Mouse (Mus musculus) CH12.LX (cell line): Measurements from ENCODE around the gene Rilpl1. TPM values are rescaled to one million over a fixed set of nuclear protein-coding genes. Genes with fewer than 3 reads are reported as not detected.

Experiments used
- DNase-seq: peaks from one replicate; pipeline ENCODE4 v3.0.0-alpha.2; 2013; ENCODE audit errors: extremely low read depth
- H3K27ac ChIP-seq: 2 replicates; pipeline ENCODE4 v1.5.1; 2012; ENCODE audit warnings: low read depth, mild to moderate bottlenecking, control low read depth, moderate library complexity; ENCODE audit not compliant: insufficient read depth
- H3K27me3 ChIP-seq: replicated peaks from 2 replicates; pipeline ENCODE3; 2012; ENCODE audit warnings: inconsistent platforms
- H3K36me3 ChIP-seq, 2 experiments: replicated peaks in 1 of 2; 2 replicates each; pipeline versions ENCODE3 to v1.6.1; 2012; ENCODE audit warnings: inconsistent platforms in 1 of 2, low read length in 1 of 2, mild to moderate bottlenecking in 1 of 2, mixed read lengths in 1 of 2, moderate library complexity in 1 of 2; ENCODE audit not compliant: control insufficient read depth in 1 of 2, insufficient read depth in 1 of 2
- H3K4me1 ChIP-seq, 2 experiments: 2 replicates each; pipeline ENCODE4 v1.6.1; 2012; ENCODE audit warnings: inconsistent platforms in 1 of 2, moderate library complexity in 1 of 2; ENCODE audit not compliant: insufficient read depth in 2 of 2, control insufficient read depth in 1 of 2
- H3K4me2 ChIP-seq: 2 replicates; pipeline ENCODE4 v1.6.1; 2012; ENCODE audit warnings: low read depth, mild to moderate bottlenecking, control low read depth; ENCODE audit not compliant: poor library complexity, insufficient read depth, severe bottlenecking
- H3K4me3 ChIP-seq, 3 experiments: fragments of 150-350 bp in 1 of 3; sonication (generic) in 1 of 3; replicated peaks in 1 of 3; 2 replicates each; pipeline versions ENCODE3 to v1.5.1; 2011 to 2012; ENCODE audit warnings: low read depth in 2 of 3, low read length in 2 of 3, mild to moderate bottlenecking in 2 of 3, moderate library complexity in 2 of 3, control low read depth in 1 of 3, improper control_type of control experiment in 1 of 3, inconsistent platforms in 1 of 3, mixed read lengths in 1 of 3; ENCODE audit not compliant: poor library complexity in 1 of 3
- H3K79me2 ChIP-seq: replicated peaks from 2 replicates; pipeline ENCODE4 v1.6.1; 2012; ENCODE audit warnings: mild to moderate bottlenecking, moderate library complexity; ENCODE audit not compliant: control insufficient read depth, poor library complexity, insufficient read depth, severe bottlenecking; ENCODE audit errors: extremely low read depth
- H3K9ac ChIP-seq: 2 replicates; pipeline ENCODE4 v1.6.1; 2012; ENCODE audit warnings: low read depth, mild to moderate bottlenecking, control low read depth, moderate library complexity; ENCODE audit not compliant: insufficient read depth
- H3K9me3 ChIP-seq: replicated peaks from 2 replicates; pipeline ENCODE3; 2012; ENCODE audit warnings: low read length, inconsistent platforms, mixed read lengths
- CHD2 ChIP-seq: IDR thresholded peaks from 2 replicates; pipeline ENCODE4 v1.6.1; 2011; ENCODE audit warnings: low read length, improper control_type of control experiment
- E2F4 ChIP-seq: IDR thresholded peaks from 2 replicates; pipeline ENCODE4 v1.6.1; 2011; ENCODE audit warnings: low read depth, low read length, improper control_type of control experiment; ENCODE audit not compliant: insufficient replicate concordance
- ELF1 ChIP-seq: IDR thresholded peaks from 2 replicates; pipeline ENCODE4 v1.6.1; 2014; ENCODE audit warnings: low read depth, mild to moderate bottlenecking, inconsistent platforms, low read length, improper control_type of control experiment
- EP300 ChIP-seq: IDR thresholded peaks from 2 replicates; pipeline ENCODE4 v1.6.1; 2011; ENCODE audit warnings: low read length, improper control_type of control experiment
- GABPA ChIP-seq: IDR thresholded peaks from 2 replicates; pipeline ENCODE4 v1.6.1; 2012; ENCODE audit warnings: low read depth, low read length, improper control_type of control experiment, inconsistent platforms; ENCODE audit not compliant: insufficient replicate concordance
- HCFC1 ChIP-seq: IDR thresholded peaks from 2 replicates; pipeline ENCODE4 v1.6.1; 2012; ENCODE audit warnings: low read depth, mild to moderate bottlenecking, inconsistent platforms, low read length, improper control_type of control experiment
- IRF4 ChIP-seq: IDR thresholded peaks from 2 replicates; pipeline ENCODE4 v1.6.1; 2014; ENCODE audit warnings: low read depth, mild to moderate bottlenecking, inconsistent platforms, low read length, improper control_type of control experiment
- JUN ChIP-seq: IDR thresholded peaks from 2 replicates; pipeline ENCODE4 v1.6.1; 2011; ENCODE audit warnings: low read depth, mild to moderate bottlenecking, low read length, improper control_type of control experiment, moderate library complexity; ENCODE audit not compliant: insufficient read depth
- JUND ChIP-seq: conservative IDR thresholded peaks from 2 replicates; pipeline ENCODE4 v1.6.1; 2011; ENCODE audit warnings: low read depth, low read length, improper control_type of control experiment
- KAT2A ChIP-seq: IDR thresholded peaks from 2 replicates; pipeline ENCODE4 v1.6.1; 2012; ENCODE audit warnings: low read length, improper control_type of control experiment, inconsistent platforms; ENCODE audit not compliant: insufficient replicate concordance
- MAFK ChIP-seq: IDR thresholded peaks from 2 replicates; pipeline ENCODE4 v1.6.1; 2011; ENCODE audit warnings: low read length, improper control_type of control experiment; ENCODE audit not compliant: insufficient replicate concordance
- MAX ChIP-seq: IDR thresholded peaks from 2 replicates; pipeline ENCODE4 v1.6.1; 2011; ENCODE audit warnings: low read length, improper control_type of control experiment
- MAZ ChIP-seq: IDR thresholded peaks from 2 replicates; pipeline ENCODE4 v1.6.1; 2012; ENCODE audit warnings: low read depth, mild to moderate bottlenecking, inconsistent platforms, low read length, improper control_type of control experiment, moderate library complexity
- MXI1 ChIP-seq: IDR thresholded peaks from 2 replicates; pipeline ENCODE4 v1.6.1; 2011; ENCODE audit warnings: mild to moderate bottlenecking, low read depth, low read length, improper control_type of control experiment
- MYC ChIP-seq: IDR thresholded peaks from 2 replicates; pipeline ENCODE4 v1.6.1; 2011; ENCODE audit warnings: low read depth, mild to moderate bottlenecking, improper control_type of control experiment, low read length
- NELFE ChIP-seq: IDR thresholded peaks from 2 replicates; pipeline ENCODE4 v1.6.1; 2011; ENCODE audit warnings: low read depth, low read length, improper control_type of control experiment
- NRF1 ChIP-seq: IDR thresholded peaks from 2 replicates; pipeline ENCODE4 v1.6.1; 2014; ENCODE audit warnings: low read depth, mild to moderate bottlenecking, inconsistent platforms, low read length, improper control_type of control experiment, moderate library complexity
- PAX5 ChIP-seq: IDR thresholded peaks from 2 replicates; pipeline ENCODE4 v1.6.1; 2012; ENCODE audit warnings: low read length, inconsistent platforms, mixed read lengths
- POLR2A ChIP-seq: IDR thresholded peaks from 2 replicates; pipeline ENCODE4 v1.6.1; 2011; ENCODE audit warnings: low read depth, mild to moderate bottlenecking, improper control_type of control experiment, low read length
- POLR2AphosphoS2 ChIP-seq: IDR thresholded peaks from 2 replicates; pipeline ENCODE4 v1.6.1; 2011; ENCODE audit warnings: low read depth, low read length, improper control_type of control experiment
- RCOR1 ChIP-seq: conservative IDR thresholded peaks from 2 replicates; pipeline ENCODE4 v1.6.1; 2012; ENCODE audit warnings: low read depth, mild to moderate bottlenecking, inconsistent platforms, low read length, improper control_type of control experiment
- SMC3 ChIP-seq: IDR thresholded peaks from 2 replicates; pipeline ENCODE4 v1.6.1; 2011; ENCODE audit warnings: low read depth, low read length, improper control_type of control experiment
- TCF12 ChIP-seq: IDR thresholded peaks from 2 replicates; pipeline ENCODE4 v1.6.1; 2014; ENCODE audit warnings: low read depth, mild to moderate bottlenecking, inconsistent platforms, low read length, improper control_type of control experiment
- USF1 ChIP-seq: IDR thresholded peaks from 2 replicates; pipeline ENCODE4 v1.6.1; 2014; ENCODE audit warnings: low read depth, mild to moderate bottlenecking, inconsistent platforms, low read length, improper control_type of control experiment
- USF2 ChIP-seq: conservative IDR thresholded peaks from 2 replicates; pipeline ENCODE4 v1.6.1; 2011; ENCODE audit warnings: low read depth, low read length, improper control_type of control experiment
- ZMIZ1 ChIP-seq: IDR thresholded peaks from 2 replicates; pipeline ENCODE4 v1.6.1; 2012; ENCODE audit warnings: low read depth, mild to moderate bottlenecking, inconsistent platforms, low read length, improper control_type of control experiment
- dilution Hi-C: fragments of 300-500 bp; cut with MboI; formaldehyde crosslinking; loops from 2 replicates; pipeline ENCODE4 v1.14.3; 2020; ENCODE audit warnings: low sequenced_read_pairs; ENCODE audit not compliant: extremely low pct_unique_long_range_greater_than_20kb, extremely low pct_ligation_motif_present
- in situ Hi-C: fragments of 300-500 bp; cut with MboI; formaldehyde crosslinking; loops from 3 replicates; pipeline ENCODE4 v1.14.3; 2019; ENCODE audit warnings: low sequenced_read_pairs, low pct_ligation_motif_present, low pct_unique_long_range_greater_than_20kb, mixed read lengths
- polyA plus RNA-seq: library from polyadenylated mRNA; unstranded; fragments of >175 nt; gene quantifications from 2 replicates; pipeline ENCODE4 v1.2.1, GENCODE M21; 2012; ENCODE audit warnings: low read depth; ENCODE audit not compliant: insufficient read length
- total RNA-seq, 2 experiments: library from RNA; depleted of rRNA; stranded (reverse); fragments of 300-350 nt in 1 of 2; fragments of >200 nt in 1 of 2; gene quantifications; 2 replicates each; pipeline ENCODE4 v1.2.3; 2012 to 2014

Rilpl1 gene
- total and polyA plus RNA-seq, 3 experiments: 3.1 to 5.7 (median 5.4) TPM

DNA sequence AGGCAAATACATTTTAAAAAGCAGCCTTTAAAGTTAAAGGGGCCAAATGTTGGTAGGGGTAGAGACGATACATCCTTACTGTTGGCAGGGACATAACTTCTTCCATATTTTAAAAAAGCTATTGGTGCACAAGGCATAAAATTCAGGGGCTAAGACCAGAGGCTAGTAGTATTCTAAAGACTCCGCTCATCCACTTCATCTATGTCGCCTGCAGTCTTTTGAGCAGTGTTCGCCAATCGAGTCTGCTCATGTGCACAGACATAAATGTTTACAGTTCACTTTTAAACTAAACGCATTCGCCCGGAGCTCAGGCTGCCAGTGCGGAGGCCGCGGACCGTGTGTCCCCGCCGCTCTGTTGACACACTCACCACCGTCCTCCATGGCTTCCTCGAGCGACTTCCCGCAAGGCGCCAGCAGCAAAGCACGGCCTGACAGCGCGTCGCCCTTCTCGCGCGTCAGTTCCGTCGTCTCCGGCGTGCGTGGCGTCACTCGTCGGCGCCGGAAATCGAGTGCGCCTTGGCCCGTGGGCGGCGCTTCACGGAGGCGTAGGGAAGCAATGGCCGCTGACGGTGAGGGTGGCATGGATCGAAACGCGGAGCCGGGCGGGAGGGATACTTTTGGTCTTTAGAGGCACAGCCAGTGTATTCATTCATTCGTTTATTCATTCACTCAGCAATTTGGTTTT, 47.6 kb upstream of the Rilpl1 start, which contains the start of the genes Eif2b1 and Gtf2h3 (continued):
- TF ChIP-seq TCF12 (peak; percentile 98), MAX (peak; percentile 94), MAZ (no peak), MXI1 (peak; percentile 98), EP300 (no peak; the same call in 1 of the 2 replicates), KAT2A (peak; percentile 95; the same call in 1 of the 2 replicates), JUN (no peak), RCOR1 (0 out of 2 replicates have a peak, but pooled peaks have one; percentile 51), E2F4 (no peak; the same call in 1 of the 2 replicates), MYC (peak; percentile 83; the same call in 1 of the 2 replicates), ELF1 (peak; percentile 97), PAX5 (no peak), USF2 (no peak), USF1 (no peak; the same call in 1 of the 2 replicates), MAFK (no peak), CHD2 (no peak), POLR2AphosphoS2 (peak; percentile 48; the same call in 1 of the 2 replicates), GABPA (peak; percentile 84; the same call in 1 of the 2 replicates), ZMIZ1 (peak; percentile 85; the same call in 1 of the 2 replicates), NELFE (peak; percentile 95), HCFC1 (peak; percentile 97)

DNA sequence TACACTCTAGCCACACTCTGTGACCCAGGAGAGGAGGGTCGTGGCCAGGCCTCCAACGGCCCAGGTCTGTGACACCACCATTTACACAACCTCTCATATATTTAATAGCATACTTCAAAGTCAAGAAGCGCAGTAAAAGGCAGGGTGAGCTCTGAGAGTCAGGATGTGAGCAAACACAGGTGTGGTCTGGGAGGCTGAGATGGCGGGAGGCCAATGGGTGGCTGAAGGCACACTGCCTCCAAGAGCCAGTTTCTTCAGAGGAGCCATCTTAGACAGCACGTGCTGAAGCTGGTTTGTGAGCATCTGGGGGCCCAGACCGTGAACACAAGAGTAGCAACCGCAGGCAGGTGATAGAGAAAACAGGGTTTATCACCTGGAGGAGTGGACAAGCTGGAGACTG, 44.3 kb upstream of the Rilpl1 start:
- dilution Hi-C loops (no loop called here), in situ Hi-C loops (no loop called here)
- Histone ChIP-seq H3K4me1 (peaks cover 7 to 26% of the 10 kb centered on the region in 2 experiments; a peak in 3 of 4 replicates), H3K9me3 (no peaks in the 10 kb centered on the region), H3K4me3 (no peak overlapping the region), H3K27me3 (no peaks in the 10 kb centered on the region), H3K36me3 (peaks cover 67 to 72% of the 10 kb centered on the region in 2 experiments), H3K79me2 (peaks cover 25% of the 10 kb centered on the region), H3K4me2 (no peak overlapping the region), H3K27ac (no peak overlapping the region), H3K9ac (no peak overlapping the region)
- no peak for DNase-seq
- no peak for TF ChIP-seq USF2
- no peak for TF ChIP-seq KAT2A
- TF ChIP-seq JUND: no peak
- TF ChIP-seq SMC3: no peak
- no peak for TF ChIP-seq POLR2A
- TF ChIP-seq NELFE: no peak
- TF ChIP-seq POLR2AphosphoS2: no peak
- no peak for TF ChIP-seq RCOR1
- TF ChIP-seq JUN: no peak
- TF ChIP-seq NRF1: no peak
- no peak for TF ChIP-seq IRF4
